Mouse (Mus musculus): ENCODE results near the gene 1700001P01Rik.

GRCm38 (mm10) chr11:97819923-97820322 is 44.2 kb upstream of the 1700001P01Rik start:
- TF ChIP-seq EP300 (IDR thresholded peaks at IDR 0.05; ENCODE audit: low read depth) (no peak), CTCF (IDR thresholded peaks at IDR 0.05; ENCODE audit: low read depth) (no peak)

All from heart, postnatal 0 days (tissue).